Mouse (Mus musculus) thymus, postnatal 4 days (tissue): ENCODE measurements around the gene Gadd45b.

ENCODE experiments used
- DNase-seq: peaks from one replicate; pipeline ENCODE4 v3.0.0; 2021

Gadd45b gene

DNA sequence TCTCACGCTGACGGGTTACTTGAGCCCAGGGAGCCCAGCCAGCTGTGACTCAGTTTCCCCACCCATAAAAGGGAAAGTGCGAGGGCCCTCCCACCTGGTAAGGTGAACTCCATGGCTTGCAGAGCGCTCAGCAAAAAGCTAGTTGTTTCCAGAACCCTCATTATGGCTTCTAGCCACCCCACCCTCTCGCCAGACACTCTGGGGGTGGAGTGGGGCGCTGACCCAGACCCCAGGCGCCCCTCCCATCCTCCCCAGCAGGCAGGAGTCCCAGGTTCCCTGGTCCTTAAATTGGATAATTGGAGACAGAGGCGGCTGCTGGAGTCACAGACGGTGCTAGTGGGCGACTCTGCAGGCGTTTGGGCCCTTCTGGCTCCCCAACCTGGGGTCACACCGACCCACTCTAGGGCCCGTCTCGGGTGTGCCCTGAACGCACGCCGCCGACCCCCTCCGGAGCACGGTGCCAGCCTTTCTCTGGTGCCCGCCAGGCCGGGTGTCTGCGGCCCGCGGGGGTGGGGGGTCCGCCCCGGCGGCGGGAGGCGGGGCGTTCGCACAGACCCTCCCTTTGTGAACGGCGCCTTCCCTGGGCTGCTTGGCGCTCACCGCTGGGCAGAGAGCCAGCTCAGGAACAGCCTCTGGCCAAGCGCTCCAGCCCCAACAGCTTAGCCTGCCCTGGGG is 6.4 kb downstream of the Gadd45b start:
- DNase-seq: peak; percentile 43

DNA sequence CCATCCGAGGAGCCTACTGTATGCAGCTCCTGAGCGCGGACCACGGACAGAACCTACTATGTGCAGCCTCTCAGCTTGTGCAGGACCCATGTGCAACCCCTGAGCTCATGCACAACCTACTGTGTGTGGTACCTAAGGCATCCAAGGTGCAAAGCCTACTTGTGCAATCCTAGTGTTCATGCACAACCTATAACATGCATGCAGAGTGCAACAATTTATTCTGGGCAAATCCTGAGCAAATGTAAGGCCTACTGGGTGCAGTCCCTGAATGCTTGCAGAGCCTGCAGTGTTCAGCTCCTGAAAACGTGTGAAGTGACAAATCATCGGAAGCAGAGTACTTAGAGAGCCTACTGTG is 6.9 kb downstream of the Gadd45b start:
- no peak for DNase-seq

DNA sequence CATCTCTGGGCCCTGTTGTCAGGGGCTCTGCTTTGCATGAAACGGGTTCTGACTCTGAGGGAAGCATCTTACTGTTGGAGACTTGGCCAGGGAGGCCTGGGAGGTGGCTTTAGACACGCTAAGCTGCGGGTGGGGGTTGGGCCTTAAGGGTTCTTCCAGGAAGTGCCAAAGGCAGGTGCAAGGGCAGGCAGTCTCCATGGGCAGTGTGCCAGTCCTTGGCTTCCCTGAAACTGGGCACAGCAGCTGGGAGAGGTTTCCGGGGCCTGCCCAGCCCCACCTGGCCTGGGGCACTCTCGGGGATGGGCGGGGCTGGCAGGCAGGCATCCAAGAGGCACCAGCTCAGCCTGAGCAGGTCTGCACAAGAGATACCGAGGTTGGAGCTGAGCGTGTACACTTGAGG is 7.8 kb downstream of the Gadd45b start:
- peak; percentile 40 for DNase-seq

DNA sequence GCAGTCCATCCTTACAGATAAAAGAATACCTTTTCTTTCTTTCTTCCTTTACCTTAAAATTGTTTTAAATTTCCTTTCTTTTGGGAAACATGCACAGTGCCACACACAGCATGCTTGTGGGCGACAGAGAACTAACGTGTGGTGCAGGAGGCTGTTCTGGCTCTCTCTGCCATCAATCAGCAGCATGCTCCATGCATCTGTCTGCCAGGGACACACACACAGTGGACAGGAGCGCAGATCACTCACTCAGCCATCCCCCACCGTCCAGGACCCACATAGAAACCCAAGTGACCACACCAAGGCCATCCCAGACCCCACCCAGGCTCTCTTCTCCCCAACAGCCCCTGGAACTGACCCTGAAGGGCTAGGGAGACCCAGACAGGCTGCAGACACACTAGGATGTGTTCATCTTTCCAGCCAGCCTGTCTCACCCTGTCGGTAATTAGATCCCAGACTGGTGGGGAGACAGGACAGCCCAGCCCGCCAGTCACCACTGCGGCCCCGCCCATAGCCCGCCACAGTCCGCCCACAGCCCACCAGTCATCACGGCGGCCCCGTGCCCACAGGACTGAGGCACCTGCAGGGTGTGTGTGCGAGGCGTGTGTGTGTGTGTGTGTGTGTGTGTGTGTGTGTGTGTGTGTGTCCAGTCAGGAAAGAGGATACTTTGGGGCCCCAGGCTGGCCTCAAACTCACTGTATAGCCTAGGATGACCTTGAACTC is 9.1 kb downstream of the Gadd45b start:
- peak; percentile 55 for DNase-seq

DNA sequence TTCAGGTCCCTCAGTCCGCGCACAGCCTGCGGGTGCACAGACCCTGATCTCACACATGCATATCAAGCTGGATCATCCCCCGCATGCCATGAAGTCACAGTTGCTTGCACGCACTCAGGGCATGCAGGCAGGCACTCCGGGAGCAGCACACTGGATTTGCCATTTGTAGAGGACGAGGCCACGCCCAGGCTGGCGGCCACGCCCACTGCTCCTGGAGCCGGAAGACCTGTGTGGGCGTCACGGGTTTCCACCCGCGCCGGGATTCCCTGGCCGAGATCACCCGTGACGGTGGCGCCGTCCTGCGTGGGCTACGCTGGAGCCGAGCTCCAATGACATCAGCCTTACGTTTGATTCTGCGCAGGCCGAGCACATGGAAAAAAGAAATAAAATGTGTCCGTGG is 9.8 kb downstream of the Gadd45b start:
- DNase-seq: peak; percentile 90

DNA sequence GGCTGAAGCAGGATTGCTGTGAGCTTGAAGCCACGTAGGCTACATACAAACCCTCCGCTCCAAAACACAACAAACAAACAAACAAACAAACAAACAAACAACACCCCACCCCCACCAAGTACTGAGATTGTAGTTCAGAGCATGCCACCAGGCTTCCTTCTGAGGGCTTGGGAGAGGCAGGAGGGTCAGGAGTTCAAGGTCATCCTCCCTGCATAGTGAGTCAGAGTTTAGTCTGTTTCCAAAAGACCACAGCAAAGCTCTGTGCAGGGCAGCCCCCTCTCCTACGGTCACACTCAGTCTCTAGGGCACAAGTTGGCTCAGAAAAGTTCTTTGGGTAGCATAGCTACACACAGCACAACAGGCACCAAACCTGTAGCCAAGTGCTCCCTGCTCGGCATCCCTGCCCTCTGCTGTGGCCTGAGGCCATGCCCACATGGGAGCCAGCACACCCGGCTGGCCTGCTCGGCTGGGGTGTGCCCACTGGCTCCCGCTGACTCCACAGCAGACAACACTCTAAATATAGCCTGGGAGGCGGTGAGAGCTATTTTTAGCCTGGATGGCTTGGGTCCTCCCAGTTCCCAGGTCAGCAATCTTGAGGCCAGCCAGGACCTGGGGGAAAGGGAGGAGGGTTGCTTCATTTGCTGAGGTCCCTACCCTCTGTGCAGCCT is 10.6 kb downstream of the Gadd45b start:
- DNase-seq: no peak

DNA sequence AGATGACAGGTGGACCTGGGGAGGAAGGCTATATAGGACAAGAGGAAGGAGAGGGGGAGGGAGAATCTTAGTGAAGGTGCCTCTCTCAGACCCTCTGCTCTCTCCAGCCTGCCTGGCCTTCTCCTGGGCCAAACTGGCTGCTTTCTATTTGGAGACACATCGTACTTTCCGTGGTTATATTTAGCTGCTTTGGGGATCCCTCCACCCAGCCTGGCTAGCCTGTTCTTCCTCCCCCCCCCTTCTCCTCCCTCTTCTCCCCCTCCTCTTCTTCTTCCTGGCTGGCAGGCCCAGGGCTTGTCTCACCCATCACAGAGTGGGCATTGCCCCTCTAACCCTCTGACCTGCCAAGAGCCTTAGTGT is 11.1 kb downstream of the Gadd45b start:
- DNase-seq: no peak

DNA sequence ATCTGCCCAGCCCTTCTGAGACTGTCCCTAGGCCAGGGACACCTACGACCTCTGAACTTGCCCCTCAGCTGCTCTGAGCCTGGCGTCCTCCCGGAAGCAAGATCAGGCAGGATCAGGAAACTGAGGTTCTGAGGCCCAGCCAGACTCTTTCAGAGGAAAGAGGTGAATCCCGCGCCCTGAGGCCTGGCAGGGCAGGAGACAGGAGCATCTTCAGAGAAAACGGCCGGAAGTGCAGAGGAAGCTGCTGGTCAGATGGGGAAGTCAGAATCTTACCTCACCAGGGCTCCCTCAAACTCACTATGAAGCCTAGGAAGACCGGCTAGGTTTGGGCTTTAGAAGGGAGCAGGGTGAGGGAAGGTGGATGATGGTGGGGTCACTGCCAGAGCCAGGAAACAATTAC is 13.0 kb downstream of the Gadd45b start:
- DNase-seq: no peak

DNA sequence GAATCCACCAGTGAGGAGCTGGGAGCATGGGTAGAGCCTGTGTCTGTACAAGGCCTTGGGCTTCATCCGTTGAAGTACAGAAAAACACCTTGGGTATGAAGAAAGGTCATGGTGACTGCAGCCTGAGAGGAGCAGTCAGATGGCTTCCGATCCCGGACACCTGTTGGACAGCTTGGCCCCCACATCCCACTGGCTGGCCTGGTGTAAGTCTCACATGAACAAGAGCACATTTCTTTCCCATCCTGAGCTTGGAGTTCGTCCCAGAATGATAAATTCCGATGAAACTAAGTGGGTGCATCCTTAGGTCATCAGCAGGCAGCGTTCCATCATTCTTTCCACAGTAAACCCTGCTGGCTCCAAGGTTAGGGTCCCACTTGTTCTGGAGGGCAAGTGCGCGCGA is 13.8 kb downstream of the Gadd45b start:
- DNase-seq: no peak

DNA sequence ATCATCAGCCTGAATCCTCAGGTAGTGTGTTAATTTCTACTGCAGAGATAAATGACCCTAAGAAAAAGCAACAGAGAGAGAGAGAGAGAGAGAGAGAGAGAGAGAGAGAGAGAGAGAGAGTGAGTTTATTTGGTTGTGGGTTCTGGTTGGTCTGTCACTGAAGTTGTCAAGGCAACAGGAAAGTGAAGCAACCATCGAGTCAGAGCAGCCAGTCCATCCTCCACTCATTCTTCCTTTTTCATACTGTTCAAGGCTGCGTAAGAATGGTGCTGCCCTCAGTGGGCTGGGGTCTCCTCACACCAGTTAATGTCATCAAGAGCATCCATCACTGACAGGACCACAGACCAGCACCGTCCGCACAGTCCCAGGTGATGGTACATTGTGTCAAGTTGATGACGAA is 14.4 kb downstream of the Gadd45b start:
- no peak for DNase-seq

DNA sequence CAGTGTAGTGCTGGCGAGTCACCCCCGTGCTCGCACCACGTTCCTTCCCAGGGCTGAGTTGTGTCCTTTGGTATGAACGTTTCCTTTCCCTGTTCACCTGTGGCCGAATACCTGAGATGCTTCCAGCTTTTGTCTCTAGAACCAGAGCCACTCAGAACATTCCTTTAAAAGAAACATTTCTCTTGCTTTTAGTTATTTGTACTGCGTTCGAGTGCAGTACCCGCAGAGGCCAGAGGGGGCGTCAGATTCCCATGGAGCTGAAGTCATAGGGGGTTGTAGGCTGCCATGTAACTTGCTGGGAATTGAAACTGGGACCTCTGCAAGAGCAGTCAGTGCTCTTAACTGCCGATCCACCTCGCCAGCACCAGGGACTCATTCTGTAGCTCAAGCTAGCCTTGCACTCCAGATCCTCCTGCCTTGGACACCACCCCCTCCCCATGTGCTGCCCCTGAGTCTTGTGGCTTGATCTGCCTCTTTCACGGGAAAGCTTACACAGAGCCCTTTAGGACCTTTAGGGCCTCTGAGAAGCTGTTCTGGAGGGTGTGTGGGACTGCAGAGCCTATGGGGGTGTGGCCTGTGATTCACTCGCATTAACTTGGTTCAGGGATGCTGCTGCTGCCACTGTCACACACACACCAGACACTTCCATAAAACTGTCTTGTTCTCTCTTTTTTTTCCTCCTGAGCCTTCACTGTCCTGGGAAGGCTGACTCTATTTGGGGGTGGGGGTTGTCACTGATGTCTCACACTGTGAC is 17.0 kb downstream of the Gadd45b start:
- peak; percentile 40 for DNase-seq

DNA sequence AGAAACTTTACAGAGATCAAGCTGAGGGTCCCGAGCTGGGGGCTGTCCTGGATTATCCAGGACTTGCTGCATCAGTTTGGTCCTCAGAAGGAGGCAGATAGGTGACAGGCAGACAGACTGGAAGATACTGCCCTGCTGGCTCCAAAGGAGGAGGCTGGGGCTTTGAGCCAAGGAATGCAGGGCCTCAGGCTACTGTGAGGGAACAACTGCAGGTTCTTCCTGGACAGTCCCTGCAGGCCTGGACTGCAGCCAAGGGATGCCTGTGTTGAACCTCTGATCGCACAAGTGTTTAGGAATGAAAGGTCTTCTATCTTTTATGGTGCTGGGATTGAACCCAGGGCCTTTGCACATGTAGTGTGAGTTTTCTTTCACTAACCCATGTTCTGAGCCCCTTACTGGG is 17.9 kb downstream of the Gadd45b start:
- no peak for DNase-seq

DNA sequence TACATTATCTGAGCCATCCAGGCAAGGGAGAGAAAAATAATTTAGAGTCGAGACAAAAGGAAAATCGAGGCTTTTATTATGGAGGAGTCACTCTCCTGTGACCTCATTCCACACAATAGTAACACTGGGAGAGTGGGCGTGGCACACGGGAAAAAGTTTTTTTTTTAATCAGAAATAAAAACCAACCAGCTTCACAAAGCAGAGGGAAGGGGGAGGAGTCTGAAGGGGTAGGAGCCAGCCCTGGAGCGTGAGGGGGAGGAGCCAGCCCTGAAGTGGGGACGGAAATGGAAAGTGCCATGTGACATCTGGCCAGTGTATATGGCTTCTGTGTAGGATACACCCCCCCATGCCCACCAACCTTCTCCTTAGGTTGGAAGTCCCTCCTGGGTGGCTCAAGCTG is 18.7 kb downstream of the Gadd45b start:
- no peak for DNase-seq

DNA sequence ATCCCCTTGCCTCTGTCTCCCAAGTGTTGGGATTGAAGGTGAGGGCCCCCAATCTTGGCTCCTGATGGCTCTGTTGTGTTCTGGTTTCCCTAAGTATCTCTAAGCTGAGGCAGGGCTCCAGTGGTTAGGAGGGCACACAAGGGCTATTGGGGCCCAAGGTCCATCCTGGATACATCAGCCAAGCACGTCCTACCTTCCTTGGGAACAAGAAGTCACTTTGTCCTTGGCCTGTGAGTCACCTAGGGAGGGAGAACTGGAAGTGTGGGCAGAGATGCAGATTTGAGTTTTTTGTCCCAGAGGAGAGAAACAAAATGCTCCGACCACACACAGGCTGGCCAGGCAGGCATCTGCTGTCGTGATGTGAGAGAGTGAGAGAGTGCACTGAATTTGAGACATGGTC is 19.2 kb downstream of the Gadd45b start:
- DNase-seq: no peak

DNA sequence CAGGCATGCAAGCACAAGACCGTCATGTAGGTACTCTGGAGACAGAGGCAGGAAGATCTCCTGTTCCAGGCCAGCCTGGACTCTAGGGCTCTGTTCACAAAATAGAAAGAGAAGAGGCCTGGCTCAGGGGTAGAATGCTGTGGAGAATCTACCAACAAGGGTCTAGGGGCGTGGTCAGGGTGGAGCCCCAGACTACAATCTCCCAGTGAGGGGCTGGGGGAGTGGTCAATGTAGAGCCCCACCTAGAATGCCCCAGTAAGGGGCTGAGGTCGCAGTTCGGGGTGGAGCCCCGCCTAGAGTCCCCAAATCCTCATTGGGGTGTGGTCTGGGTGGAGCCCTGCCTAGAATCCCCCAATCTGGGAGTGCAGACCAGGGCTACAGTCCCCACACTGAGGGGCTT is 20.4 kb downstream of the Gadd45b start:
- DNase-seq: no peak

DNA sequence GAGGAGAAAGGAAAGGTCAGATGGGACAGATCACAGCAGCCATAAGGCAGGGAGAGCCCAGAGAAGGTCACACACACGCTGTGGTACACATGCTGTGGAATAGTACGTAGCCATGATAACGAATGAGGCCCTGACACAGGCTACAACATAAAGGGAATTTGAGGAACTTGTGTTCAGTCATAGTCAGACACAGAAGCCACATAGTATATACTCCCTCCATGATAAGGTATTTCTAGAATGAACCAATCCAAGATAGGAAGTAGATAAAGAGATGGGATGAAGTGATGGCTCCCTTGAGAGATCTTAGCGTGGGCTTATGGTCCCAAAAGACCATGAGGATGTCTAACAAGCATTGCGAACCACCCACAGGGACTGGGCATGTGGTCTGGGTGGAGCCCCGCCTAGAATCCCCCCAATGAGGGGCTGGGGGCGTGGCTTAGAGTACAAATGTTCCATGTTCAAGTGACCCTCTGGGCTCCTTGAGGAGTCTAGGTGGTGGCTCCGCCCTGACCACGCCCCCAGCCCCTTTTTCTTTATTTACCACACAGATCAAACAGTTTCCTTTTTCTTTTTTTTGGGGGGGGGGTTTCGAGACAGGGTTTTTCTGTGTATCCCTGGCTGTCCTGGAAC is 22.0 kb downstream of the Gadd45b start:
- DNase-seq: no peak

DNA sequence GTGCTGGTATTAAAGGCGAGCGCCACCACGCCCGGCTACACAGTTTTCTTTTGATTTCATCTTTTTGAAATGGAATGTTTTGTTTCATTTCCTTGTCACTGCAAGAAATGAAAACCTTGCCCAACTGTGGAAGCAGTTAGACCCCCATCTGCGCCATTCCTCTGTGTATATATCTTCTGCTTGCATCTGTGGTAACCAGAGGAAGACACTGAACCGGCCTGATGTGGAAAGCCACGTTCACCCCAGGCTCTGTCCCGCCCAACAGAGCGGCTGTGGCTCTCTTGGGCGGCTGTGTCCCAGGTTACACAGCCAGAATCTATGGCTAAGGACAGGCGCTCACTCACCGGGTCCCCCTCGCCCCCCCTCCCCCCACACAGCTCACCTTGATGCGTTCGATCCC is 22.6 kb downstream of the Gadd45b start:
- no peak for DNase-seq

DNA sequence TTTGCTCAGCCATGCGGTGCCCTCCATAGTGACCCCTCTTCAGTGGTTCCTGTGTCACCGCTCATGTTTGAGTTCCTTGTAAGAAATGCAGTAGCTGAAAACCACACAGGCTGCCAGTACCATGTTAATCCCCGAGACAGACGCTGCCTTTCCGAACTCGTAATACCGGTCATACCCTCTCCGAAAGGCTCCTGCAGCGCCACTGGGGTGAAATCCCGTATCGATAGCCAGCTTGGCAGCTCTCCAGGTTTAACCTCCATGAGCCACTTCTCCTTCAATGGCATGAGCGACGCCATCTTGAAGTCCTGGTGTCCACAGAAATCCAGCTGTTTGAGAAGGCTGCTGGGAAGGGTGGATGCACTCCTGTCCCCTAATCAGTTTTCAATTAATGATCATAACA is 24.5 kb downstream of the Gadd45b start:
- no peak for DNase-seq

DNA sequence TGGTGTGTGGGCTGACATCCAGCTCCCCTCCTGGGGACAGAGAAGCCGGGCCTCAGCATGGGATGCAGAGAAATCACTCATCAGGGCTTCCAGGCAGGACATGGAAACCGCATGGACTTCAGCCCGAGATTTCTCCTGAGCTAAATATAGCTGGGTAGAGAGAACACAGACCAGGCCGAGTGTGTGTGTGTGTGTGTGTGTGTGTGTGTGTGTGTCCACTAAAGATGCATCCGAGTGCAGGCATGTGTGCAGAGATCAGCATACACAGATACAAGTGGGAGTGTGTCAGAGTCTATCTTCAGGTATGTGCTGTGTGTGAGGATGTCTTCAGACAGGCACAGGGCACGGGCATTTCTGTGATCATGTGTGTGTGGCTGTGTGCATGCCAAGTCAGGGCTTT is 25.0 kb downstream of the Gadd45b start:
- no peak for DNase-seq

DNA sequence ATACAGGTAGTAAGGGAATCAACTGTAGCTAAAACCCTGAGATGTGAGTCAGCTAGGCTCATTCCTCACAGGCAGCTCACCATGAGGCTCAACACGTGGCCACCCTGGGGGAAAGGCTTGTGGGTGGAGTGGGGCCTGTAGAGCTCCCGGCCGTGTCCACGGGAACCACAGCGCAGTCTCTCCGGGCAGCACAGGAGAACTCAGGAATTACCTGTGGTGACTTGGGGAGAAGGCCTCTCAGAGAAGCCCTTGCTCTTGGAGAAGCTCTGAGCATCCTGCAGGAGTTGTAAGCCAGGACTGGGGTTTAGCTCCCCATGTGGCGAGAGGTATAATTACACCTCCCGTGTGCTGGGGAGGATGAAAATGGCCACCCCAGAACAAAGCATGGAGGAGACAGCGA is 25.7 kb downstream of the Gadd45b start:
- DNase-seq: peak; percentile 74

DNA sequence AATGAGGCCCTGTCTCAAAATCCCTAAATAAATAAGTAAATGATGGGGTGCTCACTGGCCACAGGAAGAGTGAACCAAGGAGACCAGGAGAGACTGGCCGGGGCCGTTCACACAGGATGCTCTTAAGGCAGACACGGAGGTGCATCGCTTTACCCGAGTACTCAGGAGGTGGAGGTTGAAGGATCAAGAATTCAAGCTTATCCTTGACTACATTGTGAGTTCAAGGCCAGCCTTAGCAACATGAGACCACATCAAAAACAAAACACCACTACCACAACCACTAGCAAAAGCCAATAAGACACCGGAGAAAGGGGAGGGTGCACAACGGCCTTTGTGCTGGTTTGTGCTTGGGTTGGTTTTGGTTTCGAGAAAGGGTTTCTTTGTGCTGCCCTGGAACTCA is 26.5 kb downstream of the Gadd45b start:
- no peak for DNase-seq

DNA sequence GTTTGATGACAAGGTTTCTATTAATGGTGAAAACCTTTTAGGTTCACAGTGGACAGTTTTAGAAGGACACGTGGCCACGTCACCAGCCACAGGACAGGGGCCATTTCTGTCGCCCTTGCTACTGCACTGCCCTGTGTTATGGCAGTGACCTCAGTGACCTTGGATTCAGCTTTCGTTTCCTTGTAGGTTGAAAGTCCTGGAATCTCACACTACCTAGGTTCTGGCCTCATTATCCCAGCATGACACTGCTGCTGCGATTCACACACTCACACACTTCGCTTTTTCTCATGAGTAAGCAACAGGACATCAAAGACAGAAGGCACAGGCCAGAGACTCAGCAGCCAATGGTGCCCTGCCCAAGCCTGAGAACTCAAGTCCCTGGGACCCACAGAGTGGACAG is 27.0 kb downstream of the Gadd45b start:
- no peak for DNase-seq

DNA sequence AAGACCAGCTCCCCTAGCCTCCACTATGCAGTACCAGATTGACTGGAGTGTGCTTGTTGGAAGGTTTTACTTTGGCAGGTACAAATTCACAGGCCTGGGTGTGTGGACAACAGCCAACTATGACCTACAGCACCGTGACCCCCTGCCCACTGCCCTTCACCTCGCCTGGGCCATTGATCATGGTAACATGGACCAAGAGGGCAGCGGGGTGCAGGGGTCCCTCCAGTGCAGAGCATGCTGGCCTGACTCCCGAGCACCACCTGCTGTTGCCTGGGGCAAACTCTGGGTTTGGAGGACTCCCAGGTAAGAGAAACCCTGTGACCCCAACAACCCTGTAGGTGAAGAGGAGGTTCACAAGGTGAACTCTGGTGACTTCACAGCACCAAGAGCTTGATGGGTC is 27.9 kb downstream of the Gadd45b start:
- DNase-seq: no peak
